Comparison of ENCODE assay signal across 21 mouse cellular contexts in genomic region chr15:86689694-86690093, GRCm38 (mm10).
DNase-seq lines count a peak whose midpoint lies in the region; ATAC-seq and TF ChIP-seq lines count a peak whose summit lies in the region.
"Had no signal": no experiment of that assay in that cellular context is flagged by ENCODE, and none has a peak within 500 bp of the region (broad histone marks: within the 10 kb centered on the region; RNA-seq: fewer than 3 reads in every experiment).

No protein-coding gene starts in this region.

- H3K4me3 ChIP-seq in embryonic facial prominence, embryonic 14.5 days (ENCODE audit: low read depth, low read length) = no peak overlapping the region
- no peak overlapping the region for H3K4me3 ChIP-seq in embryonic facial prominence, embryonic 10.5 days
- H3K4me3 ChIP-seq in forebrain, postnatal 0 days (ENCODE audit: low read depth, low read length) = no peak overlapping the region
- H3K4me3 ChIP-seq: heart, embryonic 13.5 days; left cerebral cortex, adult 2 months; limb, embryonic 15.5 days; midbrain, embryonic 15.5 days; neural tube, embryonic 12.5 days had no signal

- TF ChIP-seq CTCF in forebrain, postnatal 0 days (IDR thresholded peaks at IDR 0.05; ENCODE audit: low read depth) = no peak

- no peak overlapping the region for H3K27ac ChIP-seq in embryonic facial prominence, embryonic 14.5 days (replicated peaks; ENCODE audit: low read depth, low read length)
- no peak overlapping the region for H3K27ac ChIP-seq in embryonic facial prominence, embryonic 10.5 days (replicated peaks)
- no peak overlapping the region for H3K27ac ChIP-seq in forebrain, postnatal 0 days (ENCODE audit: low read depth, low read length)
- H3K27ac ChIP-seq: heart, embryonic 13.5 days; left cerebral cortex, adult 2 months; limb, embryonic 15.5 days; midbrain, embryonic 15.5 days; neural tube, embryonic 12.5 days; stomach, postnatal 0 days had no signal

- intact Hi-C loops in left cerebral cortex, postnatal 14 days (cut with DNase I) = no loop called here
- intact Hi-C loops in left cerebral cortex, postnatal 25 days (cut with DNase I) = no loop called here

- no peak overlapping the region for H3K9ac ChIP-seq in embryonic facial prominence, embryonic 14.5 days (ENCODE audit: low read depth, low read length)
- no peak overlapping the region for H3K9ac ChIP-seq in forebrain, postnatal 0 days
- H3K9ac ChIP-seq: heart, embryonic 13.5 days; limb, embryonic 15.5 days; liver, postnatal 0 days; midbrain, embryonic 15.5 days; neural tube, embryonic 12.5 days had no signal

- no peaks in the 10 kb centered on the region for H3K27me3 ChIP-seq in embryonic facial prominence, embryonic 14.5 days (replicated peaks; ENCODE audit: control insufficient read depth, insufficient read depth, low read length)
- no peaks in the 10 kb centered on the region for H3K27me3 ChIP-seq in embryonic facial prominence, embryonic 10.5 days (replicated peaks; ENCODE audit: low read depth, poor library complexity, severe bottlenecking)
- no peaks in the 10 kb centered on the region for H3K27me3 ChIP-seq in forebrain, postnatal 0 days (ENCODE audit: insufficient read depth, low read length)
- H3K27me3 ChIP-seq: heart, embryonic 13.5 days; limb, embryonic 15.5 days; midbrain, embryonic 15.5 days; neural tube, embryonic 12.5 days had no signal

- H3K36me3 ChIP-seq in embryonic facial prominence, embryonic 14.5 days (ENCODE audit: control insufficient read depth, insufficient read depth, low read length) = no peaks in the 10 kb centered on the region
- no peaks in the 10 kb centered on the region for H3K36me3 ChIP-seq in embryonic facial prominence, embryonic 10.5 days (replicated peaks)
- no peaks in the 10 kb centered on the region for H3K36me3 ChIP-seq in forebrain, postnatal 0 days (ENCODE audit: insufficient read depth)
- H3K36me3 ChIP-seq: heart, embryonic 13.5 days; limb, embryonic 15.5 days; midbrain, embryonic 15.5 days; neural tube, embryonic 12.5 days had no signal

- H3K9me3 ChIP-seq in embryonic facial prominence, embryonic 14.5 days (ENCODE audit: control insufficient read depth, low read length) = no peaks in the 10 kb centered on the region
- H3K9me3 ChIP-seq in embryonic facial prominence, embryonic 10.5 days = no peaks in the 10 kb centered on the region
- H3K9me3 ChIP-seq in forebrain, postnatal 0 days (ENCODE audit: low read length) = no peaks in the 10 kb centered on the region
- H3K9me3 ChIP-seq: heart, embryonic 13.5 days; limb, embryonic 15.5 days; midbrain, embryonic 15.5 days; neural tube, embryonic 12.5 days had no signal

- no peak for ATAC-seq in embryonic facial prominence, embryonic 14.5 days (ENCODE audit: low read depth)
- ATAC-seq in forebrain, postnatal 0 days = peak; percentile 81
- ATAC-seq: intestine, postnatal 0 days; liver, postnatal 0 days; midbrain, embryonic 15.5 days had no signal

- 70% methylated on average over 8 of the region's 8 CpGs for WGBS in embryonic facial prominence, embryonic 14.5 days
- 83% methylated on average over 8 of the region's 8 CpGs for WGBS in embryonic facial prominence, embryonic 10.5 days
- WGBS in forebrain, postnatal 0 days = 26% methylated on average over 8 of the region's 8 CpGs

- H3K4me1 ChIP-seq in embryonic facial prominence, embryonic 14.5 days (ENCODE audit: control insufficient read depth, insufficient read depth, low read length) = no peaks in the 10 kb centered on the region
- H3K4me1 ChIP-seq in embryonic facial prominence, embryonic 10.5 days = no peaks in the 10 kb centered on the region
- no peaks in the 10 kb centered on the region for H3K4me1 ChIP-seq in forebrain, postnatal 0 days (ENCODE audit: insufficient read depth)
- H3K4me1 ChIP-seq: heart, embryonic 13.5 days; limb, embryonic 15.5 days; midbrain, embryonic 15.5 days; neural tube, embryonic 12.5 days had no signal

- H3K4me2 ChIP-seq in embryonic facial prominence, embryonic 14.5 days (ENCODE audit: low read depth, low read length) = no peak overlapping the region
- H3K4me2 ChIP-seq in forebrain, postnatal 0 days (ENCODE audit: low read depth) = no peak overlapping the region
- H3K4me2 ChIP-seq: heart, embryonic 13.5 days; limb, embryonic 15.5 days; midbrain, embryonic 15.5 days; neural tube, embryonic 12.5 days had no signal

- DNase-seq in embryonic facial prominence, embryonic 14.5 days (ENCODE audit: low spot score) = peak; percentile 22
- no peak for DNase-seq in embryonic facial prominence, embryonic 10.5 days (ENCODE audit: low spot score)
- DNase-seq in left cerebral cortex, postnatal 14 days (ENCODE audit: low spot score in 2 of 2) = peak; percentile 15 to 26
- no peak for DNase-seq in left cerebral cortex, postnatal 25 days (ENCODE audit: low spot score in 2 of 2)
- DNase-seq in forebrain, postnatal 0 days = peak; percentile 84
- DNase-seq in retina, adult 2 months (ENCODE audit: low read depth, low spot score) = peak; percentile 8
- DNase-seq in T-cell, adult 2 months (ENCODE audit: low spot score) = no peak
- DNase-seq: cerebellum, adult 18-20 months; gastrocnemius, postnatal 36 days; heart, postnatal 4 days; kidney, postnatal 10 days; liver, postnatal 0 days; lung, postnatal 36 days; thymus, postnatal 25 days had no signal

Comparison
In these comparisons a context has a peak if more than half of its experiments do, and no peak if none do; other contexts are left out.
1. DNase-seq: peak in embryonic facial prominence, embryonic 14.5 days (single experiment), left cerebral cortex, postnatal 14 days (2 of 2), forebrain, postnatal 0 days (single experiment) and retina, adult 2 months (single experiment); none in embryonic facial prominence, embryonic 10.5 days (single experiment), left cerebral cortex, postnatal 25 days (0 of 2) and T-cell, adult 2 months (single experiment).